Mouse (Mus musculus) bone marrow macrophage, adult 2 months (primary cell): ENCODE measurements around the gene Aebp1.

Source experiments
- CTCF ChIP-seq: IDR thresholded peaks from 2 replicates; pipeline ENCODE4 v1.5.1; 2012; ENCODE audit warnings: low read depth, mild to moderate bottlenecking, low read length, moderate library complexity
- POLR2A ChIP-seq: IDR thresholded peaks from 2 replicates; pipeline ENCODE4 v1.6.1; 2012; ENCODE audit warnings: mild to moderate bottlenecking, low read depth, low read length, borderline replicate concordance

DNA sequence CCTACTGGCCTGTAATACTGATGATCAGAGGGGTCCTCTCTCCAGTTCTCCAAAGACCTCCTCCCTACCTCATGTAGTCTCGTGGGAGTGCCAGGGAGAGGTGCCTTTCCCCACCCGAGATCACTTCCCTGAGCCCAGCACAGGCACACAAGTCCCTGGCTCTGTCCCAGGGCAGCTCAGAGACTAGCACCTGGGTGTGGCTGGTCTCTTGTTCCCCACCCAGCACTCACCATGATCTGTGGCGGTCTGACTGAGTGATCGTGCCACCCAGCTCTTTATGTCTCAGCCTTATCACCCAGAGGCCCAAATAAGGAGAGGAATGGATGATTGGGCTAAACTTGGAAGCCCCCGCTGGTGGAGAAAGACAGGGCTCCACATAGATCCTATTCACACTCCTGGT lies 36.8 kb downstream of the Aebp1 start, which contains the start of gene Myl7:
- TF ChIP-seq POLR2A: no peak
- TF ChIP-seq CTCF: no peak
